Mouse (Mus musculus) kidney, adult 2 months (tissue): ENCODE results near the gene Lingo3.

Experiments used
- CTCF ChIP-seq: fragments of 200-500 bp; conservative IDR thresholded peaks from 2 replicates; pipeline ENCODE4 v1.5.1; 2011; ENCODE audit warnings: low read depth, mild to moderate bottlenecking, control low read depth, low read length, moderate library complexity, mixed read lengths; ENCODE audit not compliant: insufficient read depth, insufficient read length
- POLR2A ChIP-seq: fragments of 200-500 bp; IDR thresholded peaks from one replicate; pipeline ENCODE4 v1.6.1; 2011; ENCODE audit warnings: low read depth, low read length, control low read depth

DNA sequence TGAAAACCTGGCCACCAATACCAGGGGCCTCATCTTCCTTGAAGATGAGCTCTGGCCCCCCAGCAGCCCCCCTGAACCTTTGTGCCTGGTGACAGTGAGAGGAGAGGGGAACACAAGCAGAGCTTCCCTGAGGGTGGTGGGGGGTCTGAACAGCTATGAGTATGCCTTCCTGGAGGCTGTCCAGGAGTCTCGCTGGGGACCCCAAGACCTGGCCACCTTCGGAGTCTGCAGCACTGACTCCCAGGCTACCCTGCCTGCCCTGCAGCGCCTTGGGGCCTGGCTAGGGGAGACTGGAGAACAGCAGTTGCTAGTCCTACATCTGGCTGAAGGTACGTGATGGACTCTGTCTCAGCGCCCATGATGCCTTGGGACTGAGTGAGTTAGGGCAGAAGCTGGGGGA, 38.5 kb downstream of the Lingo3 start:
- TF ChIP-seq CTCF (no peak), POLR2A (no peak)
